Mouse (Mus musculus) ES-Bruce4 (cell line): ENCODE data around the gene Ppih.

ENCODE experiments used
- CTCF ChIP-seq: IDR thresholded peaks from one replicate; pipeline ENCODE4 v1.8.1; 2011; ENCODE audit warnings: low read depth, low read length
- POLR2A ChIP-seq: IDR thresholded peaks from one replicate; pipeline ENCODE4 v1.8.1; 2011; ENCODE audit warnings: low read length; ENCODE audit not compliant: insufficient read depth

- TF ChIP-seq CTCF, result no peak
- no peak for TF ChIP-seq POLR2A
These were observed 68.1 kb downstream of the Ppih start for GRCm38 (mm10) chr4:119252025-119252808.
